Mouse (Mus musculus) B cell, adult 62 days (primary cell): ENCODE measurements around the gene Gm10153. TPM values are rescaled to one million over a fixed set of nuclear protein-coding genes. Genes with fewer than 3 reads are reported as not detected.

Source experiments
- total RNA-seq: library from RNA; stranded (reverse); gene quantifications from 4 replicates; pipeline ENCODE4 v1.2.4, GENCODE M21; 2023

Gm10153 gene
- total RNA-seq, result not detected in 4 replicates

DNA sequence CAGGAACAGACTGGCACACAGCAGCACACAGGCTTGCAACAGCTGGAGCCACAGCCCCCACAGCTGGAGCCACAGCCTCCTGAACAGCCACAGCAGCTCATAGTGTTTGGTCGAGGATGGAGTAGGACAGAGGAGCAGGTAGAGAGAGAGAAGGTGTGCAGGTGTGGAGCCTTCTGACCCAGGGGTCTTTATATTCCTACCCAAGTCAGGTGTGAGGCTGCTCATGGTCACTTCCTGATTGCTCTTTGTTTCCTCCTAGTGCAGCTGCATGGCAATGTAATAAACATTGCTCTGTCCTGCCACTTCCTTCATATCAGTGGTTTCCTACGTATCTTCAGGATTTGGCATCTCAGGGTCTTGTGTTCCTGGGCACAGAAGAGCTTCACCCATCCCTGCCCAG is at the start of gene Gm10153:
Gene Gm10153 (minus strand): TSS at position 101 of the 400 bp plus-strand sequence.

DNA sequence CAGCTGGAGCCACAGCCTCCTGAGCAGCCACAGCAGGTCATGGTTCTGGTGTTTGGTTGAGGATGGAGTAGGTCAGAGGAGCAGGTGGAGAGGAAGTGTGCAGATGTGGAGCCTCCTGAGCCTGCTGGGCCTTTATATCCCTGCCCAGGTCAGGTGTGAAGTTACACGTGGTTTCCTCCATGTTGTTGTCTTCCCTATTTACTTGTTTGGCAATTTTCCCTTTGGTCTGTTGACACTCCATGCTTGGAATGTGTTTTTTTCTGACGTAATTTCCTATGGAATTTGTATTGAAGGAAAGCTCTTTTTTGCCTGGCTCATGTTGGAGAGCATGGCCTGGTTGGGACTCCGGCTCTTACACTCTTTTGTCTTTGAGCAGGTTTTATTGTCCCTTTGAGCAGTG is 39.7 kb upstream of the Gm10153 start, which contains the start of gene Krtap5-5:
Gene Krtap5-5 (minus strand): TSS at position 101 of the 400 bp plus-strand sequence.

DNA sequence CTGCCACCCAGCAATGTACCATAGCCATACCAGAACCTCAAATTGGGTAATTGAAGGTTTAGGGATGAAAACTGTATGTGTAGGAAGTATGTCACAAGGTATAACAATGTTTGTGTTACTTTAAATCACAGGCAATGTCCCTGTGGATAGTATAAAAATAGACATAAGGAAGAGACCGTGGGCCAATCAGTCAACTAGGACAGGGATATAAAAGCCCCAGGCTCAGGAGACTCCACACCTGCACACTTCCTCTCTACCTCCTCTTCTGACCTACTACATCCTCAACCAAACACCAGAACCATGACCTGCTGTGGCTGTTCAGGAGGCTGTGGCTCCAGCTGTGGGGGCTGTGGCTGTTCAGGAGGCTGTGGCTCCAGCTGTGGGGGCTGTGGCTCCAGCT is 21.4 kb upstream of the Gm10153 start, which contains the start of gene Gm7579:
Gene Gm7579 (plus strand): TSS at position 301 of the 400 bp plus-strand sequence.

DNA sequence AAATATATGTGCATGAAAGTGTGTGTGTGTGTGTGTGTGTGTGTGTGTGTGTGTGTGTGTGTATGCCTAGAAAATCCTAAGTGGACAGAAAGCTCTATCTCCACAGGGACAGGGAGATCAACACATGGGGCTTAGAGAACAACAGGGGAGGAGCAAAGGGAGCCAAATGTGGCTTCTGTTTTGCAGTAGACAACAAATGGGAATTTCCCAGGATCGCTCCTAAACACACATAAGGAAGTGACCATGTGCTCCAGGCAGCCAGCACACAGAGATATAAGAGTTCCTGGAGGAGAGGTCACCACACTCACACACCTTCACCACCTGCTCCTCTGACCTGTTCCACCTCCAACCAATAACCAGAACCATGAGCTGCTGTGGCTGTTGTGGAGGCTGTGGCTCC is 10.9 kb upstream of the Gm10153 start, which contains the start of gene Krtap5-3:
Gene Krtap5-3 (plus strand): TSS at position 301 of the 400 bp plus-strand sequence.

DNA sequence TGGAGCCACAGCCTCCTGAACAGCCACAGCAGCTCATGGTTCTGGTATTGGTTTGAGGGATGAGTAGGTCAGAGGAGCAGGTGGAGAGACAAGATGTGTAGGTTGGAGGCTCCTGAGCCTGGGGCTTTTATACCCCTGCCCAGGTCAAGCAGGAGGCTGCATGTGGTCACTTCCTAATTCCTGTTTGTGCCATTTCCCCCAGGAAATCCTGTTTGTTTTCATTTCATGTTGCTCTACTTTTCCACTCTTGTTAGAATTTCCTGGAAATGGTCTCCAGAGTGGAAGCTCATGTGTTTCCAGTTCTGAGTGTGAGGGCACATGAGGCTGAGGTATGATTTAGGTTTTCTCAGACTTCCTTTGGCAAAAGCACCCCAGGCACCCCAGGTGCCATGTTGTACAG is 14.3 kb downstream of the Gm10153 start, which contains the start of gene Krtap5-2:
Gene Krtap5-2 (minus strand): TSS at position 101 of the 400 bp plus-strand sequence.

DNA sequence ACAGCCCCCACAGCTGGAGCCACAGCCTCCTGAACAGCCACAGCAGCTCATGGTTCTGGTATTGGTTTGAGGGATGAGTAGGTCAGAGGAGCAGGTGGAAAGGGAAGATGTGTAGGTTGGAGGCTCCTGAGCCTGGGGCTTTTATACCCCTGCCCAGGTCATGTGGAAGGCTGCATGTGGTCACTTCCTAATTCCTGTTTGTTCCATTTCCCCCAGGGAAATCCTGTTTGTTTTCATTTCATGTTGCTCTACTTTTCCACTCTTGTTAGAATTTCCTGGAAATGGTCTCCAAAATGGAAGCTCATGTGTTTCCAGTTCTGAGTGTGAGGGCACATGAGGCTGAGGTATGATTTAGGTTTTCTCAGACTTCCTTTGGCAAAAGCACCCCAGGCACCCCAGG is 24.6 kb downstream of the Gm10153 start, which contains the start of gene Gm4553:
Gene Gm4553 (minus strand): TSS at position 101 of the 400 bp plus-strand sequence.

DNA sequence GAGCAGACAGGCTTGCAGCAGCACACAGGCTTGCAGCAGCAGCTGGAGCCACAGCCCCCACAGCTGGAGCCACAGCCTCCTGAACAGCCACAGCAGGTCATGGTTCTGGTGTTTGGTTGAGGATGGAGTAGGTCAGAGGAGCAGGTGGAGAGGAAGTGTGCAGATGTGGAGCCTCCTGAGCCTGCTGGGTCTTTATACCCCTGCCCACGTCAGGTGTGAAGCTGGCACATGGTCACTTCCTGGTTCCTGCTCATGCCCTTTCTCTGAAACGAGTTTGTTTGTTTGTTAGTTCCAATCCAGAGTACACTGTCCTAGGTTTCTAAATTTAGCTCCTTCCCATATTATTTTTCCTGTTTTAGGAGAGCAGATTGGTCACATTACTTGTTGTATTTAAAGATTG is 33.2 kb downstream of the Gm10153 start, which contains the start of gene Gm29735:
Gene Gm29735 (minus strand): TSS at position 101 of the 400 bp plus-strand sequence.

DNA sequence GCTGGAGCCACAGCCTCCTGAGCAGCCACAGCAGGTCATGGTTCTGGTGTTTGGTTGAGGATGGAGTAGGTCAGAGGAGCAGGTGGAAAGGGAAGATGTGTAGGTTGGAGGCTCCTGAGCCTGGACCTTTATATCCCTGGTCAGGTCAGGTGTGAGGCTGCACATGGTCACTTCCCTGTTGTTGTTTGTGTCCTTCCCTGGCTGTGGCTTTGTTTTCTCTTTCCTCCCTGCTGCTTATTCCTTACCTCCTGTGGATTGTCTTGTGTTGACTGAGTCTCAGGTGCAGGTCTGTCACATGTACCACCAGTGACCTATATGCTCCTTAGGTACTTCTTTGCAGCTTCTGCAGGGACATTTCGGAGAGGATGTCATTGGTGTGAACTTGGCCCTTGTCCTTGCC is 45.7 kb downstream of the Gm10153 start, which contains the start of gene Gm45337:
Gene Gm45337 (minus strand): TSS at position 101 of the 400 bp plus-strand sequence.

Other genes starting within 250 kb of the Gm10153 start
- not detected in 4 replicates for gene Brsk2, start 240.6 kb downstream of the Gm10153 start, total RNA-seq
- 33.3 to 45.7 TPM (median 40.9 TPM) in 4 replicates for gene Mob2, start 129.3 kb downstream of the Gm10153 start, total RNA-seq
- gene Dusp8, start 94.5 kb downstream of the Gm10153 start, total RNA-seq, result 4.6 to 6.7 TPM (median 5.9 TPM) in 4 replicates
- gene Gm45618, start 69.7 kb downstream of the Gm10153 start, total RNA-seq, result not detected in 4 replicates
- gene Gm39115, start 54.4 kb downstream of the Gm10153 start, total RNA-seq, result not detected in 4 replicates
- gene Gm45337, start 45.8 kb downstream of the Gm10153 start, total RNA-seq, result not detected in 4 replicates
- gene Gm29735, start 33.3 kb downstream of the Gm10153 start, total RNA-seq, result not detected in 4 replicates
- not detected in 4 replicates for gene Gm4553, start 24.6 kb downstream of the Gm10153 start, total RNA-seq
- not detected in 4 replicates for gene Krtap5-2, start 14.4 kb downstream of the Gm10153 start, total RNA-seq
- not detected in 4 replicates for gene Krtap5-3, start 11.0 kb upstream of the Gm10153 start, total RNA-seq
- gene Gm7579, start 21.5 kb upstream of the Gm10153 start, total RNA-seq, result not detected in 4 replicates
- gene Krtap5-5, start 39.6 kb upstream of the Gm10153 start, total RNA-seq, result not detected in 4 replicates
- not detected in 4 replicates for gene Gm40460, start 50.7 kb upstream of the Gm10153 start, total RNA-seq
- not detected in 4 replicates for gene Gm2431, start 68.0 kb upstream of the Gm10153 start, total RNA-seq
- gene Gm4559, start 84.0 kb upstream of the Gm10153 start, total RNA-seq, result not detected in 4 replicates
- gene Krtap5-1, start 106.7 kb upstream of the Gm10153 start, total RNA-seq, result not detected in 4 replicates
- not detected in 4 replicates for gene Krtap5-4, start 113.2 kb upstream of the Gm10153 start, total RNA-seq
- 0.75 TPM in 1 of 4 replicates, not detected in the others for gene Ifitm10, start 183.4 kb upstream of the Gm10153 start, total RNA-seq
- gene Gm49369, start 192.3 kb upstream of the Gm10153 start, total RNA-seq, result 0.85 TPM in 1 of 4 replicates, not detected in the others
- gene Ctsd, start 197.6 kb upstream of the Gm10153 start, total RNA-seq, result 67.6 to 79.8 TPM (median 71.9 TPM) in 4 replicates
- gene Syt8, start 244.5 kb upstream of the Gm10153 start, total RNA-seq, result not detected in 4 replicates